Mouse (Mus musculus): Measurements from ENCODE around the gene Rtn4rl2. TPM values are rescaled to one million over a fixed set of nuclear protein-coding genes. Genes with fewer than 3 reads are reported as not detected.

The Rtn4rl2 gene
- total RNA-seq, 4 experiments from 2014 or later, result 1.6 to 3.9 (median 2.3) TPM

DNA sequence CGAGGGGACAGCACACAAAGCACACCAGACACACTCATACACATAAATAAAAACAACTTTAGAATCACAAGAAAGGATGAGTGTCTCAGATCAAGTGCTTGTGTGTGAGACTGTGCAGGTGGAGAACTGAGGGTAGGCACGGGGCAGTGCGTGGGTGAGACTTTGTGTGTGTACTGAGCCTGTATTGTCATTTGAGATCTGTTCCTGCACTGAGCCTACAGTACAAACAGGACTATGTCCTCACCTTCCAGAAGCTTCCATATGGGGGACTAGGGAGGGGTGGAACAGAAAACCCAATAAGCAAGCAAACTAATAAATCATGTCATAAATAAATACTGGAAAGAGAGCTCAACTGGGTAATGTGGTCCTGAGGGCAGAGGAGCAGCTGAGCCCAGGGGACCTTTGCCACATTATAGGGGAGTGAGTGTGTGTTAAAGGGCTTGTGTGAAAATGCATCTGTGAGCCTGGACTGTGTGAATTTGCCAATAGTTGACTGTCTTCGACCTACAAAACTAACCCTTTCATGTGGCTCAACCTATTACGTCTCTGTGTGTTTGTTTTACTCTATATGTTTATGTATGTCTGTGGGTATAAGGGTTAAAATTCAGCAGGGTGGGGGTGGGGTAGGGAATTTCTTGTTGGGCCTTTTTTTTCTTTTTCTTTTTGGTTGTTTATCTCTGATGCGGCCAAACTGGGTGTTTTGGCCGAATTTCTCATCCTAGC is 35.9 kb downstream of the Rtn4rl2 start:
- DNase-seq (ENCODE audit: low spot score), result no peak

DNA sequence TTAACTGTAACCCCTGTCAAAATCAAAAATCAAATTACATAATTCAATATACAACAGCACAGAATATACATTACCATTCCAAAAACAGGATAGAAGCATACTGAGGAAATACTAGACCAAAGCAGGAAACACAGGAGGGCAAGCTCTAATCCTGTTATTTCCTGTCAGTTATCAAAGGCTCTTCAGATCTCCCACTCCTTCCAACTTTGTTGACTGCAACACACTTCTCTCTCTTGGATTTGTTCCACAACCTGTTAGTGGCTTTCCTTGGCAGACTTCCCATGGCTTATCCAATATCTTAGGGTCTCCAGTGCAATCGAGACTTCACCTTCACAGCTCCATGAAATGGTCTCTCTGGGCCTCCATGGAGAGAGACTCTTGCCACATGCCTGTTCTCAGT is 41.3 kb downstream of the Rtn4rl2 start:
- no peak for DNase-seq (ENCODE audit: low spot score)

DNA sequence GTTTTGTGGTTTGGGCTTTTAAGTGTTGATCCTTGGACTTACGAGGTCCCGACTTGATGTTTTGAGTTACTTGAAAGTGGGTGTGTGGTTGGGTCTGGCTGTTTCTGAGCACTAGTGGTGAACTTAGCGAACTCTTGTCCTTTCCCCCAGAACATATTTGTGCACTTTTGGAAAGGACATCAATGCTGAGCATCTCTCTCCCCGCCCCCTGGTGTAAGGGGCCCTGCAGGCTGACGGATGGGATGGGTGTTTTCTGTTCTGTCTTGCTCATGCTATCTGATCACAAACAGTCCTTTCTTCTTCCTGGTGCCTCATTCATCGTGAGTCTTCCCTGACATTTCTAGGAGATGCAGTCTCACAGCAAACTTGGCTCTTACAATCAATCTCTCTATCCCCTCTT is 42.9 kb downstream of the Rtn4rl2 start:
- no peak for DNase-seq (ENCODE audit: low spot score)

DNA sequence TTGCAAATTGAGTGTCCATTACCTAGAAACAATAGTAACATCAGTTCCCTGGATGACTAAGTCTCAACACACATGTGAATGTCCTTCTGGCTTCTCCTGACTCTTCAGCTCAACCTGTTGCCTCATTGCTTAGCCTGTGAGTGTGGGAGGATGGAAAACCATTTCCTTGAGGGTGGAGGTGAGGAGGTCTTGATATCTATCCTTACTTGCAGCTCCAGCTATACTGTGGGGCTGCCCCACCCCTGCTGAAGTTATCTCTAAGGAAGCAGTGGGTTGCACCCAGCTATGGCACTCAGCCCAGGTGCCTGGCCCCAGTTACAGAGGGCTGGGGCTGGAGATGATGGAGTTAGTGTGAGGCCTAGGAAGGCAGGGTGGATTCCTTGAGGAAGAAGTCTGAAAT is 44.6 kb downstream of the Rtn4rl2 start:
- DNase-seq (ENCODE audit: low spot score), result no peak

DNA sequence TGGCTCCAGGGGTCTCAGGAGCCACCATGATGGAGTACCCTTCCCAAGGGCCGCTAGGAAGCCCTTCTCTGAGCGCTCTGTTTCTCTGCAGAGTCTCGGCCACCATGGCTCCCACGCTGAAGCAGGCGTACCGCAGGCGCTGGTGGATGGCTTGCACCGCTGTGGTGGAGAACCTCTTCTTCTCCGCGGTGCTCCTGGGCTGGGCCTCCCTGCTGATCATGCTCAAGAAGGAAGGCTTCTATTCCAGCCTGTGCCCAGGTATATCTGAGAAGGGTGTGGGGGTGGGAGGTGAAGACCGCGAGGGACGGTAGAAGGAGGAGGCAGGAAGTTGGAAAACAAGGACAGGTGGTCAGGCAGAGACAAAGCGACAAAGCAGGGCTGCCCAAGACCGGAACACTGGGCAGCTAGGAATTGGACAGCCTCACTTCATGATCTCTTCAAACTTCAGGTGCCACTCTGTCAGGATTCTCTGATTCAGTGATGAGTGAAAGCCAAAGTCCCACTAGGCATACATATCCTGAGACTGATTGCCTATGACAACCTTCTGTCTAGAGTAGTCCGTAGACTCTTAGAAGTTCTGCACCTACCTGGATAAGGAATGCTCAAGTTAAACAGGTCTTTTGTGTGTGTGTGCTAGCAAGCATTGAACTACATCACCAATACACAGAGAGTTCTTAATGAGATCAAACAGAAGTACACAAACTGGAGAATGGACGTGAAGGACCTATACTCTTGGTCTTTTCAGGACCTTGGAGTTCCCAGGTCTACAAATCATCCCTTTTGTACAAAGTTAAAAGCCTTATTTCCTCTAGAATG is 45.6 kb downstream of the Rtn4rl2 start:
- DNase-seq (ENCODE audit: low spot score), result no peak

DNA sequence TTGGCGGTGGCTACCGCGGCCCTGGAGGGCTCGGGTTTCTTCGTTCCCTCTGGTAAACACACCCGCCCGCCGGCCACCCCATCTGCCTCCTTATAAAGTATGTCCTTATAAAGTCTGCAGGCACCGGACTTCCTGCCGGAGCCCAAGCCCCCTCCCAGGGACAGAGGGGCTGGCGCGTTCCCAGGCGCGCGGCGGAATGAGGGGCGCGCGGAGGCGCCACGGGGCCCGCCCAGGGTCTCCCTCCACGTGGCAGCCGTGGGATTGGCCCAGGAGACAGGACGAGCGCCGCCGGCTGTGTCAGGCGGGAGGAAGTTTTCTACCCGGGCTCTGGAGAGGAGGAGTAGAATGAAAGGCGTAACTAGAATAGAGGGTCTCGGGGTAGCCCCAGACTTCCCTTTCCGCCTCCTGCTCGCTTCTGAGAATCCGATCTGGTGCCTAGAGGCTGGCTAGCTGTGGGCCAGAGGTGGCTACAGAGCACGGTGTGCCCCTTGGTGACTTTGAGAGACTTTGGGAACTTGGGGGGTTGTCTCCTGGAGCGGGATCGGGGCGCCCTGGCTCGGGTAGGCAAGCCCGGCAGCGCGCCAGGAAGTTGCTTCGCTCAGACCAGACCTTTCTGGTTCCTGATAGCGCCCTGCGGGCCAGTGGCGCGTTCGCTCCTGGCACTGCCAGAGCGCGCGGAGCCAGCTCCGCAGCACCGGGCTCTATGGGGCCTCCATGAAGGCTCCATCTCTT is 46.3 kb downstream of the Rtn4rl2 start:
- peak; percentile 41 for DNase-seq (ENCODE audit: low spot score)

DNA sequence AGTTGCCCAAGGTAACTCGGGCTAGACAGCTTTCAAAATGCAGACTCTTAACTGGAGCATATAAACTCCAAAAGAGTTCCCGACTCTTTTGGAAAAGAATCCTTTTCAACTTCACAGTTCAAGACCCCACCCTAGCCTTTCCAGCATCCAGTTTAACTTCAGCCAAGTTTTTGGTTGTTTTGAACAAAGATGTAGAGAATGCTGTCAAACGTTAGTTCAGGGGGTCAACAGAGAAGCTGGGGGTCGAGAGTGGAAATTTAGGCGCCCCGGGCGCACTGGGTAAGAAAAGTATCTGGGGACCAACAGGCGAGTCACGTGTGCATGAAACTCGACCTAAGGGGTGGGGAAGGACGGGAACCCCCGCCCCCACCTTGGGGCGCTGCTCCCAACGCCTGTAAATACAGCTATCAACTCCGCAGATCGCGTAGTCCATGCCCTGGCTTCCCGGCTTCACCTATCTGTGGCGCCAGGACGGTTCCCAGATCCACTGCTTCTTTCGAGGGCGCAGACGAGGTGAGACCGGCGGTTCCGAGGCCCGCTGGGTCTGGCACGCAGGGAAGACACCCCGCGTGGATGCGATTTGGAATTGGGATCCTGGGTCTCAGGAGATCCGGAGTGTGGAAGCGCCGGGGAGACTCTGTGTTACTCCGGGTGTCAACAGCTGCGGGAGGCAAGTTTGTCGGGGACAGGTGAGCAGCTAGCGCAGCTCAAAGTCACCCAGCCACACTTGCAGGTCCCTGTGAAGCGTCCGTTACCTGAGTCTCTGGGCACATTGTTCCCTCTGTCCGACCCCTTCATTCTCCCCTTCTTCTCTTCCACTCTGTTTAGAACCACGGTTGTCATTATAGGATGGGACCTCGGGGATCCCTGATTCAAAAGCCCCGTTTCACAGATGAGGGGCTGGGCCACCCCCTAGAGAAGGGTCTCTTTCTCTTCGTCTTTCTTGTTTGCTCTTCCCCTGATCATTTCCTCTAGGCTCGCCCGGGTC is 47.2 kb downstream of the Rtn4rl2 start:
- DNase-seq (ENCODE audit: low spot score), result no peak

DNA sequence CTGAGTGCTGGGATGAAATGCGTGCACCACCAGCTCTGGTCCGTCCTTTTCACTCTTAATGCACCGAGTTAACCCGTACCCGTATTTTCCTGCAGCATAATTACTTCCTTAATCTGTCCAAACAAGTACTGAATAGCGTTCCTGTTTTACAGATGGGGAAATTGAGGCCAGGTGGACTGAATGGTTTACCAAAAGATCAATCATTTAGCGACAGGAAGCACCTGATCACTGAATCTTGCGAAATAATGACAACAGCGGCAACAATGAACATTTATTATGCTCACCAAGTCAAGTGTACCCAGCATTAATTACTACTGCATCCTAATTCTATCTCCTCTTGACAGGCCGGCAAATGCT is 47.9 kb downstream of the Rtn4rl2 start, which contains the start of gene Slc43a1:
Slc43a1 (plus strand) TSS at position 258 of the 357 bp plus-strand sequence.
- DNase-seq (ENCODE audit: low spot score), result no peak

DNA sequence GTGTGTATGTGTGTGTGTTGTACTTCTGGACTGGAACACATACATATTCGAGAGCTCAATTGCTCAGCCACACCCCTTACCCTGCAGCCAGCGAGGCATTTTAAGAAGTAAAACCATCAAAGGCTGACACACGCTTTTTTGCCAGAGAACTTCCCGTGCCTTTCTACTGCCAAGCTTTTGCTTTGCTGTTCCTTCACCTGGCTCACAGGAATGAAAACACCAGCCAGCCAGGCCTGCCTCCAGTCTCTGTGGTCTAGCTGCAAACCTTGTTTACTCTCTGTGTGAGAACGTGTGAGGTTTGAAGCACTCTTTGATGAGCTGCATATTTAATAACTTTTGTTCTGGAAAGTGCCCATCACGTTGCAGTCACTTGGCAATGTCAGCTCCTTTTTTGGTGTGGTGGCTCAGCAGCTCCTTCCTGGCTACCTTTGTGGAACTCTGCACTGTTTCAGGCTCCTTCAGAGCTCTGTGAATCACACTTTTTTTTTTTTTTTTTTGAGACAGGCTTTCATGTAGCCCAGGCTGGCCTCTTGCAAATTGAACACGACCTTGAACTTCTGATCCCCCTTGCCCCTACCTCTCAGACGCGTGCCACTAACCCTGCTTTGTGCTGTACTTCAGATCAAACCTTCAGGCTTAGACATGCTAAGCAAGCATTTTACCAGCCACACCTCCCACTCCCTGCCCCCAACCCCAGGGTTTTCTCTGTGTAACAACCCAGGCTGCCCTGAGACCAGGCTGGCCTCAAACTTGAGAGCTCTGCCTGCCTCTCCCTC is 48.5 kb downstream of the Rtn4rl2 start:
- DNase-seq (ENCODE audit: low spot score), result no peak

DNA sequence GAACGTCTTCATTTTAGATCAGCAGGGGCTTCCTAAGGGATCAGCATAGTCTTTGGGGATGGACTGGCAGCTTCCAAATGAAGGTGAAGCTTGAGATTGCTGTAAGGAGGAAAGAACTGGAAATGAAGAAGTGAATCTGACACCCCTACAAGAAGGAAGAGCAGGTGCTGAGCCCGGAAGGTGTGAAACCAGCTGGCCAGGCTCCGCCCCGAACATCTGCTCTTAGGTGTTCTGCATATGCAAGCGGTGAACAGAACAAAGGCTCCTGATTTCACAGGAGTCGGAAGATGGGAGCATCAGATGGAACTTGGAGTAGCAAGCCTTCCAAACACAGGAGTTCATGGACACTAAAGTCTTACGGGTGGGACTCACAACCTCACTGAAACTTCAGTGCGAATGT is 49.4 kb downstream of the Rtn4rl2 start:
- DNase-seq (ENCODE audit: low spot score), result no peak

DNA sequence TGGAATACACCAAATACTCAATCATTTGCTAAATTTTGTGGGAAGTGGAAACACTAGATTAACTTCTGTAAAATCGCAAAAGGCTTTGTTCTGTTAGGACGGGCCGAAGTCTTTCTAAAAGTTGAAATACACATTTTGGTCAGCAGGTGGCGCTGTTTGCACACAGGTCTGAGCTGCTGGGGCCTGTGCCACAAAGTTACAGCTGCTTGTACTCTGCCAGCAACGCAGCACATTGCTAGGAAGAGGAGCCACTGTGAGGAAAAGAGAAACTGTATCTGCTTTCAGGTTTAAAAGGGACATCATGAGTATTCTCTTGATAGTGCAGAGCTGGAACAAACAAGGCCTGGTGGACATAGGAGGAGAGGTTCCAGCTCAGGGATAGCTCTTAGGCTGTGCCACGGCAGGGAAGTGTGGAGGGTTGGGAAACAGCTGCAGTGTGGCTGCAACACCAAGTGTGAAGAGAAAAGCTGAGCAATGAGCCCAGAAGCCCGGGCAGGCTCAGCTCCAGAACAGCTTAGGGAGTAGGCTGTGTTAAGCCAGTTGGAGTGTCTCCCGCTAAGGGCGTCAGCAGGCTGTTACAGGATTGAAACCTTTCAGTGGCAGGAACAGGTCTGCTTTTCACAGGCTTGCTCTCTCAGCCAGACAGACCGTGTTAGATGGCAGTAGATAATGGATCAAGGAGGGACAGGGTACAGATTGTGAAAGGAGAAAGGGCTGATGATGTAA is 54.7 kb downstream of the Rtn4rl2 start:
- DNase-seq (ENCODE audit: low spot score), result peak; percentile 92

DNA sequence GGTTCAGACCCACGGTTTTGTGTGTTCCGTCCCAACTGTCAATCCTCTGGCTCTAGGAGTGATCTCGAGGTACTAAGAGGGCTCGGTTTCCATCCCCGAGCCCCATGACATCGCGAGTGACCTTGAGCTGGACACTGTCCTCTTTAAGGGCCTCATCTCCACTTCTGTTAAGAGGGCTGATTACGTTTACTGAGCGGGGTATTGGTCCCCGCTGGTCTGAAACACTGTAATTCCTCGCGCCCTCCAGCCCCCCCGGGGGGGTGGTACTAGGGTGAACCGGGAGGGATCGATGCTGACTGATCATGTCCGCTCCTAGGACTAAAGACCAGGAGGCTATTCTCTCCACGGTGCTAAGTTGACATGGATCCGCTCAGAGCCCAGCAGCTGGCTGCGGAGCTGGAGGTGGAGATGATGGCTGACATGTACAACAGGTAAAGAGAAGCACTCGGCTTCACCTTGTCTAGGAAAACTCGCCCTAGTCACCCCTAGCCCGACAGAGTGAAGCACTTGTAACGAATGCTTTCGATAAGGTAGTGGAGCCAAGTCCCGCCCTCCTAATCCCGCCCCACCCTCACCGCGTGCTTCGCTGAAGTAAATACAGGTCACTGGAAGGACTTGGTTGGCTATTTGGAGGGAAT is 59.1 kb downstream of the Rtn4rl2 start:
- no peak for DNase-seq (ENCODE audit: low spot score)

DNA sequence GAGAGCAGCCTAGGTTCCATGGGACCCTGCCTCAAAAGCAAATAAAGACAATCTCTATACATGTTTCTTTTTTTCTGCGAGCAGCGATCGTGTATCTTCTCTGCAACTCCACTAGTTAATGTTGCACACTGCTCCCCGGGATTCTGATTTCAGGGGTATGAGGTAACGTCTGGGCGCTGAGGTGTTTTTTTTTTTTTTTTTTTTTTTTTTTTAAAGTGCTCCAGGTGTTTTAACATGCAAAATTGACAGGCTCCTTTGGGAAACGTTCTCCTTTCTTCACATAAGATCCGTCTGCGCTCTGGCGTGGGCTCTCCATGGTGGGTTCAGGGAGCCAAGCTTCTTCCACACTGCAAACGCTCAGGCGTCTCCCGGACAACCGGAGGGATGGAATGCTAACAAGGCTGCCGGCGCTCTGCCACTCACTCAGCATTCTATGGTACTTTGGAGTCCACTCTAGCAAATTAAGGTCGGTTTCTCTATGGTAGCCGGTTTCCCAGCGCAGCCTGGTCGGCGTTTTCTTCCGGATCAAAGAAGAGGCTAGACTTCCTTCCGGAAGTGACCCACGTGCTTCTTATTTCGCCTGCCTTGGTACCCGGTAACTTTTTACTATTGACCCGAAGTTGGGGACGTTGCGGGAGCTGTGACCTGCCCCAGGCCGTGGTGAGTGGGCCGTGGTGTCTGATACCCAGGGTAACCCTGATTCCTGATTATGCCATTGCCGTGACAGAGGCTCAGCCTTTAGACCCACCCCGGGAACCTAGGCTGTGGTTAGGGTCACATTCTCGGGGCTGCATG is 59.8 kb downstream of the Rtn4rl2 start, which contains the start of gene Timm10:
Timm10 (plus strand) TSS at position 510 of the 795 bp plus-strand sequence.
- DNase-seq (ENCODE audit: low spot score), result peak; percentile 92

DNA sequence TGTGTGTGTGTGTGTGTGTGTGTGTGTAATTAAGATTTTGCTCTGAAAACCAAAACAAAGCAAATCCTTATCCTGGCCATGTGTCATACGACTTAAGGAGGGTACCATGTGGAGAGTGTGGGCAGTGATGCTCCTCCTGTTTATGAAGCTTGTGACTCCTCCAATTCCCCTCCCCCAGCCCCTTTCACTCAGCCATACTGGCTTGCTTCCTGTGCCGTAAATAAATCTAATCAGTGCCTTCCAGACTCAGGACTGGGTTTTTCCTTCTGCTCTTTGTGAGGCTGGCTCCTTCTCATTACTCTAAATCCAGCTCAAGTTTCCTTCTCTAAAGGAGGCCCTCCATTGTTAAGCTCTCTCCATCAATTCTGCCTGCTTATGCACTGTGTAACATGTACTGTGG is 63.3 kb downstream of the Rtn4rl2 start:
- no peak for DNase-seq (ENCODE audit: low spot score)

DNA sequence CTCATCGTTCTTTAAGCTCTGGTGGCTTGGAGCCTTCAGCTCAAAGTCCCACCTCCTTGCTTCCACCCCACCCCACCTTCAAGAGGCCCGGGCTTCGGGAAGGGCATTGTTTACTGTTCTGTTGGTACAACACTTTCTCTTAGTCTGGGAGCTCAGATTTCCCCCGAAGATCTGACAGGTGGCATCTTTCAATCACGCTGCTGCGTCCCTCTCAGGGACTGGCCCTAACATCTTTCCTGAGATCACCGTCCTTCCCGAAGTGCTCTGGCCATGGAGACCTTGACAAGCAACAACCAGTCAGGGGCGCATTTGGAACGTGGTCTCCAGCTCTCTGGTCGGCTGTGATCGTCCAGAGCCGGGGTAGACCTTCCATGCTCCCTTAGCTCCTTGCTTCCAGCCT is 64.0 kb downstream of the Rtn4rl2 start, which contains the start of gene Smtnl1:
Smtnl1 (minus strand) TSS at position 101 of the 400 bp plus-strand sequence.
- no peak for DNase-seq (ENCODE audit: low spot score)

Measured in heart, adult 8-10 months (tissue).